Mouse (Mus musculus): Measurements from ENCODE around the gene Itgb6. TPM values are rescaled to one million over a fixed set of nuclear protein-coding genes. Genes with fewer than 3 reads are reported as not detected.

The Itgb6 gene
- polyA plus RNA-seq, 1 experiment = 28.9 TPM

GRCm38 (mm10) chr2:60730929-60731328 is 8.5 kb upstream of the Itgb6 start:
- 69% methylated on average over 6 of the region's 6 CpGs for WGBS
- no peak for DNase-seq
- peak; percentile 37; the same call in 1 of the 2 replicates for TF ChIP-seq CTCF (IDR thresholded peaks at IDR 0.05; ENCODE audit: insufficient read depth, low read length)
- no peak for TF ChIP-seq POLR2A (IDR thresholded peaks at IDR 0.05; ENCODE audit: borderline replicate concordance, extremely low read depth, low read depth, low read length)
- Histone ChIP-seq H3K4me1 (ENCODE audit: control insufficient read depth, insufficient read depth, low read length) (no peaks in the 10 kb centered on the region; the same call in 1 of the 2 replicates), H3K4me3 (replicated peaks; ENCODE audit: extremely low read depth, low read depth, low read length) (no peak overlapping the region)

- no peaks in the 10 kb centered on the region; the same call in 1 of the 2 replicates for H3K4me1 ChIP-seq (ENCODE audit: control insufficient read depth, insufficient read depth, low read length)
- H3K4me3 ChIP-seq (replicated peaks; ENCODE audit: extremely low read depth, low read depth, low read length) = no peak overlapping the region
- no peak for DNase-seq
- TF ChIP-seq CTCF (IDR thresholded peaks at IDR 0.05; ENCODE audit: insufficient read depth, low read length) (no peak), POLR2A (IDR thresholded peaks at IDR 0.05; ENCODE audit: borderline replicate concordance, extremely low read depth, low read depth, low read length) (no peak)
- 31% methylated on average over 3 of the region's 3 CpGs for WGBS
Measured at GRCm38 (mm10) chr2:60730024-60730423, 7.6 kb upstream of the Itgb6 start.

GRCm38 (mm10) chr2:60728902-60729585 is 6.6 kb upstream of the Itgb6 start:
- no peak overlapping the region for H3K4me3 ChIP-seq (replicated peaks; ENCODE audit: extremely low read depth, low read depth, low read length)
- TF ChIP-seq POLR2A (IDR thresholded peaks at IDR 0.05; ENCODE audit: borderline replicate concordance, extremely low read depth, low read depth, low read length) = no peak
- TF ChIP-seq CTCF (IDR thresholded peaks at IDR 0.05; ENCODE audit: insufficient read depth, low read length) = no peak

GRCm38 (mm10) chr2:60724660-60725059 is 2.2 kb upstream of the Itgb6 start:
- DNase-seq = peak; percentile 0
- Histone ChIP-seq H3K4me3 (replicated peaks; ENCODE audit: extremely low read depth, low read depth, low read length) (no peak overlapping the region), H3K4me1 (ENCODE audit: control insufficient read depth, insufficient read depth, low read length) (peaks cover 2% of the 10 kb centered on the region; the same call in 1 of the 2 replicates)
- TF ChIP-seq POLR2A (IDR thresholded peaks at IDR 0.05; ENCODE audit: borderline replicate concordance, extremely low read depth, low read depth, low read length) (no peak), CTCF (IDR thresholded peaks at IDR 0.05; ENCODE audit: insufficient read depth, low read length) (no peak)
- WGBS = 92% methylated on average over 2 of the region's 2 CpGs

More at GRCm38 (mm10) chr2:60728902-60729585, 6.6 kb upstream of the Itgb6 start:
- no peak for DNase-seq
- H3K4me1 ChIP-seq (ENCODE audit: control insufficient read depth, insufficient read depth, low read length) = no peaks in the 10 kb centered on the region; the same call in 1 of the 2 replicates
- WGBS = 64% methylated on average over 10 of the region's 10 CpGs

DNA sequence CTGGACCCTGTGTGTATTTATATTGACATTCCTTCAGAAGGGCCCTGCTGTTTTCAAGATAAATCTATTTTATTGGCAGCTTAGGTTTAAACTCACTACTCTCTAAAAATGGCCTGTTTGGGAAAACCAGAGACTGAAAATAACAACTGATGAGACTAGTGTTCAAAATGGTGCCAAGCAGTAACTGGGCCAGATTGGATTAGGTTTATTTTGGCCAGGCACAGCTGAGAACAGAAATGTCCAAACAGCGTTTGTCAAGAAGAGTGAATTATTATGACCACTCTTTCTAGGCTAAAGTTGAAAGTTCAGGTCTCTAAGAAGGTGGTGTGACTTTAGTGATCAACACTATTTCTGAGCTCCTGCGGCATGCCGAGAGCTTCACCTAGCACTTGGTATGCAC is 524 bp upstream of the Itgb6 start:
- TF ChIP-seq POLR2A (IDR thresholded peaks at IDR 0.05; ENCODE audit: borderline replicate concordance, extremely low read depth, low read depth, low read length) = no peak
- no peak for TF ChIP-seq CTCF (IDR thresholded peaks at IDR 0.05; ENCODE audit: insufficient read depth, low read length)
- 67% methylated on average over 3 of the region's 3 CpGs for WGBS
- no peak overlapping the region for H3K4me3 ChIP-seq (replicated peaks; ENCODE audit: extremely low read depth, low read depth, low read length)
- H3K4me1 ChIP-seq (ENCODE audit: control insufficient read depth, insufficient read depth, low read length) = peaks cover 2% of the 10 kb centered on the region; the same call in 1 of the 2 replicates
- DNase-seq = peak; percentile 2

DNA sequence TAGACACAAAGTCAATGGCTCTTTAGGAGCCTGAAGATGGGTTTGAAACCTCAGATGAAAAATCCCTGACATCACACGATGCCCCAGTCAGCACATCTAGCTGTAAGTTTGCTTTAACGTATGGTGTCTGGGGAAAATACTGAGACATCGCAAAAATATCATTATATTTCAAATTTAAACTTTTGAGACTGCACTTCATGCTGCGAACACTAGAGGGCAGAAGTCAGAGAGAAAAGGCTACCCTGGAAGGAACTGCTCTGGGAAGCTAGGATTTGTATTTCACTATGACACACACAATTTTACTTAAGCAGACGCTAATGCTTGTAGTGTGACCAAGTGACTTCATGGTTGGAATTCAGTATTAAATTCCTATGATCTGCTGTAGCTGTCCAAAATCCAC is 1.5 kb downstream of the Itgb6 start:
- peak; percentile 25 for DNase-seq
- Histone ChIP-seq H3K4me3 (replicated peaks; ENCODE audit: extremely low read depth, low read depth, low read length) (no peak overlapping the region), H3K4me1 (ENCODE audit: control insufficient read depth, insufficient read depth, low read length) (peaks cover 2% of the 10 kb centered on the region; the same call in 1 of the 2 replicates)
- 11% methylated on average over 5 of the region's 5 CpGs for WGBS
- TF ChIP-seq POLR2A (IDR thresholded peaks at IDR 0.05; ENCODE audit: borderline replicate concordance, extremely low read depth, low read depth, low read length) (no peak), CTCF (IDR thresholded peaks at IDR 0.05; ENCODE audit: insufficient read depth, low read length) (peak; percentile 15; the same call in 1 of the 2 replicates)

GRCm38 (mm10) chr2:60720205-60720604 is 2.2 kb downstream of the Itgb6 start:
- peak; percentile 48 for DNase-seq
- no peak overlapping the region for H3K4me3 ChIP-seq (replicated peaks; ENCODE audit: extremely low read depth, low read depth, low read length)

GRCm38 (mm10) chr2:60717348-60717747 is 5.1 kb downstream of the Itgb6 start:
- WGBS = 50% methylated on average over 13 of the region's 13 CpGs
- H3K4me3 ChIP-seq (replicated peaks; ENCODE audit: extremely low read depth, low read depth, low read length) = no peak overlapping the region
- peaks cover 5% of the 10 kb centered on the region for H3K4me1 ChIP-seq (ENCODE audit: control insufficient read depth, insufficient read depth, low read length)
- peak; percentile 12 for DNase-seq
- TF ChIP-seq POLR2A (IDR thresholded peaks at IDR 0.05; ENCODE audit: borderline replicate concordance, extremely low read depth, low read depth, low read length) (no peak), CTCF (IDR thresholded peaks at IDR 0.05; ENCODE audit: insufficient read depth, low read length) (no peak)

More at GRCm38 (mm10) chr2:60720205-60720604, 2.2 kb downstream of the Itgb6 start:
- 57% methylated on average over 8 of the region's 8 CpGs for WGBS
- TF ChIP-seq POLR2A (IDR thresholded peaks at IDR 0.05; ENCODE audit: borderline replicate concordance, extremely low read depth, low read depth, low read length) (no peak), CTCF (IDR thresholded peaks at IDR 0.05; ENCODE audit: insufficient read depth, low read length) (no peak)
- peaks cover 2% of the 10 kb centered on the region; the same call in 1 of the 2 replicates for H3K4me1 ChIP-seq (ENCODE audit: control insufficient read depth, insufficient read depth, low read length)

DNA sequence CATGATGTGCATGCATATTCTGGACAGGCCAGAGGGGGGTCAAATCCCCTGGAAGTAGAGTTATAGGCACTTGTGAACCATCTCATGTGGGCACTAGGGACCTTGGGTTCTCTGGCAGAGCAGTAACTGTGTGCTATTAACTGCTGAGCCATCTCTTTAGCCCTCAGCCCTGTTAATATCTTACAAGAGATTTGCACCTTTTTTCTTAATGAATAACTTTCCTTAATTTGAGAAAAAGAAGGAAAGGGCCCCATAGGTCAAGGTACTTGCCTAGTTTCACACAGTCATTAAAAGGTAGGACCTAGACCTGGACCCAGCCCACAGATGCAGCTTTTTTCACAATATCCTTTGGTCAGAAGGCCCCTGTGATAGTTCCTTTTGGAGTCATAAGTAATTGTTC is 5.9 kb downstream of the Itgb6 start:
- TF ChIP-seq POLR2A (IDR thresholded peaks at IDR 0.05; ENCODE audit: borderline replicate concordance, extremely low read depth, low read depth, low read length) (no peak), CTCF (IDR thresholded peaks at IDR 0.05; ENCODE audit: insufficient read depth, low read length) (no peak)
- Histone ChIP-seq H3K4me1 (ENCODE audit: control insufficient read depth, insufficient read depth, low read length) (peaks cover 9% of the 10 kb centered on the region), H3K4me3 (replicated peaks; ENCODE audit: extremely low read depth, low read depth, low read length) (no peak overlapping the region)
- DNase-seq = no peak

- Histone ChIP-seq H3K4me1 (ENCODE audit: control insufficient read depth, insufficient read depth, low read length) (peaks cover 14% of the 10 kb centered on the region), H3K4me3 (replicated peaks; ENCODE audit: extremely low read depth, low read depth, low read length) (no peak overlapping the region)
- TF ChIP-seq CTCF (IDR thresholded peaks at IDR 0.05; ENCODE audit: insufficient read depth, low read length) (no peak), POLR2A (IDR thresholded peaks at IDR 0.05; ENCODE audit: borderline replicate concordance, extremely low read depth, low read depth, low read length) (no peak)
- WGBS = 86% methylated on average over 13 of the region's 13 CpGs
- no peak for DNase-seq
Measured at GRCm38 (mm10) chr2:60715771-60716170, 6.7 kb downstream of the Itgb6 start.
